Mouse (Mus musculus): ENCODE measurements around the gene Armc6.

DNA sequence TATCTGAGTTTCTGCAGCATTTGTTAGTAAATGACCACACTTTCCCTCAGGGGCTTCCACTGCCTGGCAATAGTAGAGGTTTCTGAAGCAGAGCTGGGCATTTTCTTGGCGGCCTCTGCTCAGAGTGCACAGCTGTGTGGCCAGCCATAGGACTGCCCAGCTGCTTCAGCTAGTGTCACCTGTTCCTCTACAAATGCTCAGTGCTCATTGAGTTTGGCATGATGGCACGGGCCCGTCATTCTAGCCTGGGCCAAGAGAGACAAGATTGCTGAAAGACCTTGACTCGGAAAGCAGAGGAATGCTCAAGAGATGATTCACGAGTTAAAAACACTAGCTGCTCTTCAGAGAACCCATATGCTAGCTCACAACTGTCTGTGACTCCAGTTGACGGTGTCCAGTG, 12.4 kb upstream of the Armc6 start:
- TF ChIP-seq CTCF (IDR thresholded peaks at IDR 0.05; ENCODE audit: insufficient read depth, low read length) (no peak), POLR2A (IDR thresholded peaks at IDR 0.05; ENCODE audit: borderline replicate concordance, extremely low read depth, low read depth, low read length) (no peak)
